Mouse (Mus musculus) layer of hippocampus, adult 11-12 months (tissue): ENCODE data around the gene Lyar.
A peak's percentile ranks its signal among the peaks of the same experiment; 100 is the strongest.

Experiments
- DNase-seq: peaks from one replicate; pipeline ENCODE4 v3.0.0; 2022; ENCODE audit warnings: low spot score

Gene Lyar

GRCm38 (mm10) chr5:38256551-38256950, 36.3 kb downstream of the Lyar start:
- no peak for DNase-seq

- no peak for DNase-seq
Observed at GRCm38 (mm10) chr5:38258034-38258772, 37.9 kb downstream of the Lyar start.

GRCm38 (mm10) chr5:38258773-38259146, 38.5 kb downstream of the Lyar start:
- no peak for DNase-seq

GRCm38 (mm10) chr5:38259455-38260106, 39.3 kb downstream of the Lyar start:
- no peak for DNase-seq

GRCm38 (mm10) chr5:38260107-38260682, 39.9 kb downstream of the Lyar start, which contains the start of gene Tmem128:
Gene Tmem128, plus strand, starts transcription at chr5:38260185.
- peak; percentile 61 for DNase-seq

- DNase-seq, result no peak
Observed at GRCm38 (mm10) chr5:38270942-38271341, 50.7 kb downstream of the Lyar start.

- DNase-seq, result no peak
Observed at GRCm38 (mm10) chr5:38273831-38274230, 53.6 kb downstream of the Lyar start.

- no peak for DNase-seq
Observed at GRCm38 (mm10) chr5:38275771-38276170, 55.5 kb downstream of the Lyar start, which contains the start of gene Otop1. Gene Otop1, plus strand, starts transcription at chr5:38275972.

- DNase-seq, result no peak
Observed at GRCm38 (mm10) chr5:38276451-38276850, 56.2 kb downstream of the Lyar start.

- DNase-seq, result no peak
Observed at GRCm38 (mm10) chr5:38277098-38277866, 57.0 kb downstream of the Lyar start.

- DNase-seq, result no peak
Observed at GRCm38 (mm10) chr5:38277936-38278600, 57.8 kb downstream of the Lyar start.

GRCm38 (mm10) chr5:38280075-38280474, 59.8 kb downstream of the Lyar start:
- DNase-seq, result no peak
